Mouse (Mus musculus) mouse embryonic stem cell (cell line): ENCODE results near the gene Stat3.

Experiments
- in situ Hi-C, 2 experiments: fragments of 300-500 bp; cut with MboI; formaldehyde crosslinking; loops; 1 replicate in 1 of 2; 3 replicates in 1 of 2; pipeline ENCODE4 v1.14.3; 2019 to 2020; ENCODE audit warnings: low sequenced_read_pairs in 2 of 2, low pct_unique_long_range_greater_than_20kb in 1 of 2, mixed read lengths in 1 of 2; ENCODE audit not compliant: unreplicated experiment in 1 of 2

The Stat3 gene

DNA sequence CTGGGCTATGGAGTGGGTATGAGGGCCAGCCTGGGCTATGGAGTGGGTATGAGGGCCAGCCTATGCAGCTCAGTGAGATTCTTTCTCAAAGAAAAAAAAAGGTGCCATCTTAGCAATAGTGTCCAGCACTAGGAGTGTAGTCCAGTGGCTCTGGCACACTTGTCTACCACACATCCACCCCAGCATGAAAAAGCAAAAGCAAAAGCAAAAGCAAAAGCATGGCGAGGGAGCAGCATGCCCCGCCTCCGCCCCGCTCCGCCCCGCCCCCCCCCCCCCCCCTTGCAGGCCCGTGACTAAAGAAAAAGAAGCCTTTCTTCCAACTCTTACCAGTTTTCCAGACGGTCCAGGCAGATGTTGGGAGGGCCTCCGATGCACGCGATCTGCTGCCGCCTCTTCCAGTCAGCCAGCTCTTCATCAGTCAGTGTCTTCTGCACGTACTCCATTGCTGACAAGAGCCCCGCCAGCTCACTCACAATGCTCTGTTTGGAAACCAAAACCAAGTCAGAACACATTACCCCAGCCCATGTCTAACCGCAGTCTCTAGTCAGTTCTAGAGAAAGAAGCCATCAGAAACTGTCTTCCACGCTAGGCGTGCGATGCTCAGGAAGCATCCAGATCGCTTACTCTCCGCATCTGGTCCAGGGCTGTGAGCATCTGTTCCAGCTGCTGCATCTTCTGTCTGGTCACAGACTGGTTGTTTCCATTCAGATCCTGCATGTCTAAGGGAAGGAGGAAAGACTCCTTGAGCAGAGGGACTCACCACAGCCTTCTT lies 34.6 kb downstream of the Stat3 start:
- in situ Hi-C loops = no loop called here

DNA sequence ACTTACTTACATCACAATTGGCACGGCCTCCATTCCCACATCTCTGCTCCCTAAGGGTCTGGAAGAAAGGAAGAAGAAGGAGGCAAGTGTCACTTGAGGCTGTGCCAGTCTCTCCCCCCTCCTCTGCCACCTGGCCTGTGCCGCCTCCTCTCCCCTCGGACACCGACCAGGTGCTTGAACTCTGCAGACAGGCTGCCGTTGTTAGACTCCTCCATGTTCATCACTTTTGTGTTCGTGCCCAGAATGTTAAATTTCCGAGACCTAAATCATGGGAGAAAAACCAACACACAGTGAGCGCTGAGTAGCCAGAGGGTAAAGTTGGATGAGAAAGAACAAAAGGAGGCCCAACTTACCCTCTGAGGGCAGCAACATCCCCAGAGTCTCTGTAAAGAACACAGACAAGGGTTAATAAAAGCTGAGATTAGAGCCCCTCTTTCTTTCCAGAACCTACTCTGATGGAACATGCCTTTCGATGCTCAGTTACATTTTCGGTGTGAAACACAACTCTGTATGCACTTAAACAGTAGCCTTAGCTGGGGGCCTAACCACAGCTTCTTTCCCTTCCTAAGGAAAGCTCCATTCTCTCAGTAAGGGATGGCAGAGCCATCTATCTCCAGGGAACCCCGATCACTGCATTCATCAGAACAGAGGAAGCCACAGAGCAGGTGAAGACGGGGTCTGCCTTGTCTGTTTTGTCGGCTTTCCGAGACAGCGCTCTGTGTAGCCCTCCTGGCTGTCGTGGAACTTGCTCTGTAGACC lies 40.7 kb downstream of the Stat3 start:
- in situ Hi-C loops = no loop called here

DNA sequence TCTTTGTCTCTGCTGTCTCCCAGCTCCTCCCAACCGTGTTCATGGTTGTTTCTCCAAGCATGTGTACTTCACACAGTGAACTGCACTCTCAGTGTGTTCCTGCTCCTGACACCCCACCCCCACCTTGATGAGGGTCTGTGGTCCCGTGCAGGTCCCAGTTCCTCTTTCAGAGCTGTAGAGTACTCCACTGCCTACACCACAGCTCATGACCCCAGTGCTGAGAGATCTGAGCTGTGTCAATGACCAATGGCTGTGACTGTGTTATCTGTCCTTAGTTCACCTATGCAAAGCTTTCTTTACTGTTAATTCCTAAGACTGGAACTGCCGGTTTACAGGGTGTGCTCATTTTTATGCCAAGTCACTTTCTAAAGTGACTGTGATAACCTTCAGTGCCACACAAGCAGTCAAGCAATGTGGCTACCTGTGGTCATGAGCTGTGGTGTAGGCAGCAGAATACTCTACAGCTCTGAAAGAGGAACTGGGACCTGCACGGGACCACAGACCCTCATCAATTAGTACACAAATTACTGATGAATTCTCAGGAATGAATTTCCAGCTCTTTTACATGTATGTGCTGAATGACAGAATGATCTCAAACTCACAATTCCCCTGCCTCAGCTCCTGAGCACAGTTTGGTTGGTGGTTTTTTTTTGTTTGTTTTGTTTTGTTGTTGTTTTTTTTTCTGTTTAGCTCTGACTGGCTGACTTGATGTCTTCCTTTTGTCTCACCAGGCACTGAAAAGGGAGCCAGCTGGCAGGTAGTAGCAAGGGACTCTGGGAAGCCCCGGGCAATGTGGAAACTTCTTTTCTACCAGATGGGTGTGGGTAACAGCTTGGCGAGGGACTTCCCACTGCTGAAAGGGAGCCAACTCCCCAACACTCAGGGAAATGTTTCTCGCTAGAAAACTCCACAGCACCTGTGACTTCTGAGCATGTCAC lies 41.8 kb downstream of the Stat3 start:
- in situ Hi-C loops = no loop called here

DNA sequence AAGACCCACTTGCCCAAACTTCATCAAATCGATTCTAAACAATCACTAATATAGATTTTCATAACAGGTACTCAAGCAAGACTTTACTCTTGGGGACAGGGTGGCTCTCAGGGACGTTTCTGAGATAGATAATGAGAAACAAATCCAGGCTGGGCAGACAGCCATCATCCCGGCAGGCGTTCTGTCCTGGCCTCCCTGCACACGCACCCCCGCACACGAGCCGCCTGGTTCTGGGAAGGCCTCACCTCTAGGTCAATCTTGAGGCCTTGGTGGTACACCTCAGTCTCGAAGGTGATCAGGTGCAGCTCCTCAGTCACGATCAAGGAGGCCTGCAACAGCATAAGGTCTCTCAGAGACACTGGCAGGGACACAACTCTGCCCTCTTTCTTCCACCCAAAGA lies 43.3 kb downstream of the Stat3 start:
- in situ Hi-C loops = no loop called here

DNA sequence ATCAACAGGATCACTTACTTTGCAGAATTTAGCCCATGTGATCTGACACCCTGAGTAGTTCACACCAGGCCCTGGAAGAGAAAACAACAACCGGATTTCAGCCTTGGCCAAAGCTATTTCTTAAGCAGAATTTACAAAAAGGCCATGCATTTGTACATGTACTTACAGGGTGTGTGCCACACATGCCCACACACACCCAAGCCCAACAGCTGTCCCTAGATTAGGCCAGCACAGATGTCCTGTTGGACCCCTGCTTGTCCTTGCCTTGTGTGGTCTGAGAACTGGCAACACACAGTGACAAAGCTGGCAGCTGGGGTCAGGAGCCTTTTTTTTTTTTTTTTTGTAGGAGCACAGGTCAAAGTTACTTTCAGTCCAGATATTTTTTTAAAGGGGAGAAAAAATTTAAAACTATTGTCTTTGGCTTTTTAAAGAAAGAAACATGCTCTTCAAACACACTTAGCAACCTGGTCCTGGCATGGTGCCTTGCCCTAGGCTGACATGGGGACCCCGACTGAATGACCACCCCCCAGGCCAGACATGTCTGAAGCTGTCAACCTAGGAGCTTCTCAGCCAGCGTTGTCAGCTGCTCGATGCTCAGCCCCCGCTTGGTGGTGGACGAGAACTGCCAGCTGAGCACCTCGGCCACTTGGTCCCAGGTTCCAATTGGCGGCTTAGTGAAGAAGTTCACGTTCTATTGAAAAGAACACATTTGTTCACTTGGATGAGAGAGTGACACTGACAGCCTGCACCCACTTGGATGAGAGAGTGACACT lies 45.0 kb downstream of the Stat3 start:
- in situ Hi-C loops = no loop called here

DNA sequence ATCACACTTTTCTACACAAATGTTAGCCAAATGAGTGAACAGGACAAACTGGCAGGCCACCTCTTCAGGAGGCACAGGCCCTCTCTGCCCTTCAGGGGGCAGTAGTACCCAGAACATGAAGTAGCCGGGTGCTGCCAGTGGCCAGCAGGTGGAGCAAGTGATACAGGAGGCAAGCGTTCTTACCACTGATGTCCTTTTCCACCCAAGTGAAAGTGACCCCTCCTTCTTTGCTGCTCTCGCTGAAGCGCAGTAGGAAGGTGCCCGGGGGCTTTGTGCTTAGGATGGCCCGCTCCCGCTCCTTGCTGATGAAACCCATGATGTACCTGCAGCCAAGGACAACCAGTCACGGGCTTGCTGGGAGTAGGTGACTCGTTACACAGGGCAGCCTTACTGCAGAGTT lies 45.9 kb downstream of the Stat3 start:
- in situ Hi-C loops = no loop called here

DNA sequence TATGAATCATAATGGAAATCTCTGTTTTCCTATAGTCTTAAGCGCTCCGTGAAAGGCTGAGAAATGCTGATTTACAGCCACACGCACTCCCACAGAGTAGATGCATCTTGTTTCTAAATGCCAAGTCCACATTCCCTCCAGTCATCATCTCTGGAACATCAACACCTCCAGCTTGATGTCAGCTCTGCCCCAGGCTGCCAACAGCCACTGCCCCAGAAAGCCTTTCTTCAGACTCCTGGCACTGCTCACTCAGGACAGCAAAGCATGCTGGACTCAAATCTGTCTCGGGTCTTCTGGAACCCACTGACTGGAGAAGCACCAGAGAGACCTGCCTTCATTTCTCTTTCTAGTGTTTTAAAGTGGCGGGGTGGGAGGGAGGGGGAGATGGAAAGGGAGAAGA lies 46.9 kb downstream of the Stat3 start:
- in situ Hi-C loops = no loop called here

DNA sequence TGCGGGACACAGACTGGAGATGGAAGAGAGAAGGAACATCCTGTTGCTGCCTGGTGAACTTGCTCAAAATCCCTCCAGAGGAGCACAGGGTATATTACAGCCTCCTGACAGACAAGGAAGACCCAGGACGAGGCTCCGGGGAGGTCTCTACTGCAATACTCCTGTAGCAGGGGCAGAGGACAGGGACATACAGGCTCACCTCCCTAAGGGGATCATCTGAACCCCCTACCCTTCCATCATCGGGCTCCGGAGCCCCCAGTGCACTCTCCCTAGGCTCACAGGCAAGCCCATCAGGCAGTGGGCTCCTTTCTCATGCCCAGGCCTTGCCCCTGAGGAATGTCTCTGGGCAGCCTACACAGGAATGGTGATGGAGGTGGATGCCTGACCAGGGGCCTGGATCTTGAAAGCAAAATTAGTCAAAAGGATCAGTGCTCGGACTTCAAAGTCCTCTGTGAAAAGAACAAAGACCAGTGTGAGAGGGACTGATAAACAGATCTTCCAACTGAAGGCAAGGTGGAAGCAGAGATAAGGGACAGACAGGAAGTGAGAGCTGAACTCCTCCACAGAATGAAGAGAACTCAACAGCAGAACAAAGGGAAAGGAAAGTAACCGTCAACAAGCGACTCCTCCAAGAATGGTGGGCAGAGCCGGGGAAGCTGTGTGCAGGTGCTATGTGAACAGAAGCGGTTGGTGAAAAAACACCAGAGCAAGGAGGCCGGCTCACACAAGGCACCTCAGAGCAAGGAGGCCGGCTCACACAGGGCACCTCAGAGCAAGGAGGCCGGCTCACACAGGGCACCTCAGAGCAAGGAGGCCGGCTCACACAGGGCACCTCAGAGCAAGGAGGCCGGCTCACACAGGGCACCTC lies 47.9 kb downstream of the Stat3 start:
- in situ Hi-C loops = no loop called here

DNA sequence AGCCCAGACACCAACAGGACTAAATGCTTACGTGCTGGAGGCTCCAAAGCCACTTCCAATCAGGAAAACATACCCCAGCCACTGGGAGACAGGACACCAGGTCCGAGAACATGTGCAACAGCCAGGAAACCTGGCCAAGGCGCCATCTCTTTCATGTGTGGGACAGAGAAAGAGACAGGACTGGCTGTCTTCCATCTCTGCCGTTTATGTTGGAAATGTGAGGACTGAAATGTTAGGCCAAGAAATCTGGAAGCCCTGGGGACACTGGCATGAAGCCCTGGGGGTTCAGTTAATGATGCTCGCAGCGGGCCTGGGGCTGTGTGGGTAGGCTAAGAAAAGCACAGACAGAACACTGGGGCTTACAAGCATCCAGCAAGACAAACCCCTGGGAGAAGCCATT lies 48.9 kb downstream of the Stat3 start:
- in situ Hi-C loops = no loop called here

DNA sequence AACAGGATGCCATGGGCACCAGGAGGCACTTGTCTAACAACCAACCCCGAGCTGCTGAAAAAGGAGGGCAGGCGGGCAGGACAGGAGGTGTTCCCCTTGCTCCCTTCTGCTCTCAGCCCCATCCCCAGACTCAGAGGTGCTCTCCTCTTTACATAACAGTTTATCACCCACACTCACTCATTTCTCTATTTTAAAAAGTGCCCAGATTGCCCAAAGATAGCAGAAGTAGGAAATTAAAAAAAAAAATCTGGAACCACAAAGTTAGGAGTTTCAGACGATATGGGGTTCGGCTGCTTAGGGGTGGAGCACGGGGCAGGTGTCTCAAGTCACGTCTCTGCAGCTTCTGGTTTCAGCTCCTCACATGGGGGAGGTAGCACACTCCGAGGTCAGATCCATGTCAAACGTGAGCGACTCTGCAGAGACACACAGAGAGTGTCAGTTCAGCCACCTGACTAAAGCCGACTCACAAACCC lies 51.0 kb downstream of the Stat3 start:
- in situ Hi-C loops = no loop called here

DNA sequence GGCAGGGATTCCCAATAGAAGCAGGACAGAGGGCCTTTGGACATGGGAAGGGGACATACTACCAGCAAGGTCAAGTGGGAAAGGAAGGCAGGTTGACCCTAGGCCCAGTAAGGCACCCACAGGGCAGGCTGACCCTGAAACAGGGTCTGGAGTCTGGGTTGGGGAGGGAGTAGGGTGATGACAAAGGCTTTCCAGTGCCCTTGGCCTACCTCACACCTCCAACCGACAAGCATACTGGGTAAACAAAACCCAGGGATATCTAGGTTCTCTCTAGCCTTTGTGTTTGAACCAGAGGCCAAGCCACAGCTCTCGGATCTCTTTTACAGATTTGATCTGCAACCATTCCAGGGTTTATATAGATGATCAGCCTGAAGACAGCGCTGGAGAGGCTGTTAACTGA lies 51.6 kb downstream of the Stat3 start:
- in situ Hi-C loops = no loop called here

DNA sequence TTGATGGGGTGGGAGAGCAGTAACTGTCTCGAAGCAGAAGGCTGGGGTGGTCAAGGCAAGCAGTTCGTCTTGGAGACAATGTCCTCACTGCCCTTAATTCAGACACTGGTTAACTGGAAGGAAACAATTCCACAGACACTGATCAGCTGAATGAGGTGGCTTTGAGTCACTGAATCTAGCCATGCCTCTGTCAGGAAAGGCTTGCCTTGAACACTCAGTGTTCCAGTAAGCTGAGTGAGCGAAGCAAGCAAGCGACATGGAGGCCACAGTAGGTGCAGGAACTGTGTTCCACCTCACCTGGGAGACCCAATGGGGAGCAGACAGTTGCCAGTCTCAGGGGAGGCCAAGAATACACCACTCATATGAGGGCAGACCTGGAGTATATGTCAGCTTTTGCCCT lies 52.1 kb downstream of the Stat3 start:
- in situ Hi-C loops = no loop called here

DNA sequence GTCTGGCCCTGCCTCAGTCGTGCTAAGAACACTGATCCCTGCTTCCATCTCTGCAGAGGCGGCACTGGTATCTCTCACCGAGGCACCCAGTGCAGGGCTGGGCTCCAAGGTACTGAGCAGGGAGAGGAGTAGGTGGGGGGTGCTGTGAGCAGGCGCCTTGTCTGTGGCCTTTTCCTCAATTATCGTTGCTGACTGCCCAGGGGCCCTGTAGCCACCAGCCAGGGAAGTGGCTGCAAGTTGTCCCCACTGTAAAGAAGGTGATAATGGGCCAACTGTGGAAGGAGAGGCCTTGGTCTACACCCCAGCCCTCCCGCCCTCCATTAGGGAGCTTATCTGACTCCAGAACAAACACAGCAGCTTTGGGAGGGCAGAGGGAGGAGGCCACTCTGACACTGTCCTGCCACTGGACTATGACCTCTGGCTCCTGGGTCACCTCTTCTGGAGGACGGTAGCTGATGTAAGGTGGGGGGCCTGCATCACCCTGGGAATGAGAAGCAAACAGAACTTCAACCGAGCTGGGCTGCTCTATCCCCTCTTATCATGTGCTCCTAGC lies 53.1 kb downstream of the Stat3 start:
- in situ Hi-C loops = no loop called here

DNA sequence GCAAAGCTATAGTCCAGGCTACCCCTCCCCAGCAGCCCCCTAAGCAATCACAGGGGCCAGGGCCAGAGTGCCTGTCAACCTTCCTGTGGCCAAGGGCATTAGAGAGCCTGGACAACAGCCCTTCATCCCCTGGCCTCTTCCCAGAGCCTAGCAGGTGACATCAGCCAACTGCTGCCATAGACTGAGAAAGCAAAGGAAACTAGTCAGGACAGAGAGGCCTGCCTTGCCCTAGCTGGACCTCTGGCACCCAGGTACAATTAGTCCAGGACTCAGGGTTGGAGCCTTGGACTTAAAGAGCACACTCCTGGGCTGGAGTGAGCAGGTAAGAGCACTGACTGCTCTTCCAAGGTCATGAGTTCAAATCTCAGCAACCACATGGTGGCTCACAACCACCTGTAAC lies 53.9 kb downstream of the Stat3 start:
- in situ Hi-C loops = no loop called here

DNA sequence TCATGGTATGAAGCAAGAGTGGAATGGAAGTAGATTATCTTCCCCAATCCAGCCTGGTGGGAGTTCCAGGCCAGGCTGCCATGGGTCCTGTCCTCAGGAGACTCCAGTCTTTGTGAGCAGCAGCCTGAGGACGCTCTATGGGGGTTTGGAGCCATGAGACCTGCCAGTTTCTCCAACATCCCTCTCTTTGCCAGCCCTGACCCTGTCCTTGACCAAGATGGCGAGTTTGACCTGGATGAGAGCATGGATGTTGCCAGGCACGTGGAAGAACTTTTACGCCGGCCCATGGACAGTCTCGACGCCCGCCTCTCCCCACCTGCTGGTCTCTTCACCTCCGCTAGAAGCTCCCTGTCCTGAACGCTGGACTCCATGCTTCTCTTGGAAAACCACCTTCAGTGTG lies 55.7 kb downstream of the Stat3 start:
- in situ Hi-C loops = no loop called here

DNA sequence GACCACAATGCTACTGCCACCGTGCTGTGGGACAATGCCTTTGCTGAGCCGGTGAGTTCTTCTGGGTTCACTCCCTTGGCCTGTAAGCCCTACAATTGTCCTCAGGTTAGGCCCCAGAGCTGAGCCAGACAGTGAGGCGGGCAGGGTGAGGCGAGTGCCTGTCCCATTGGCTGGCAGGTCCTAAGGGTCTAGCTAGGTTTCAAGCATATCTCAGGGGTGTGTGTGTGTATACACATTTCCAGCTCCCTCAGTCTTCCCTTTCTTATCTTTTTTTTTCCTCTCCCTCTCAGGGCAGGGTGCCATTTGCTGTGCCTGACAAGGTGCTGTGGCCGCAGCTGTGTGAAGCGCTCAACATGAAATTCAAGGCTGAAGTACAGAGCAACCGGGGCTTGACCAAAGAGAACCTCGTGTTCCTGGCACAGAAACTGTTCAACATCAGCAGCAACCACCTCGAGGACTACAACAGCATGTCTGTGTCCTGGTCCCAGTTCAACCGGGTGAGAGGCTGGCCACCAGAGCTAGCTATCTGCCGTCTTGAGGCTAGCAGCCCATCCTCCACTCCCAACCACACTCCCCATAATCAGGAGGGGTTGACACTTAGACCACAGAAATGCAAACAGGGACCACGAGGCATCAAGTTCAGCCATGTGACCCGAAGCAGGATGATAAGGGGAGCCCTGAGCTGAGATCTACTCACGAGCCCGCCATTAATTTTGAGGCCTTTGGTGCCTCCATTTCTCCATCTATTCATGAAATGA lies 59.8 kb downstream of the Stat3 start:
- in situ Hi-C loops = no loop called here

DNA sequence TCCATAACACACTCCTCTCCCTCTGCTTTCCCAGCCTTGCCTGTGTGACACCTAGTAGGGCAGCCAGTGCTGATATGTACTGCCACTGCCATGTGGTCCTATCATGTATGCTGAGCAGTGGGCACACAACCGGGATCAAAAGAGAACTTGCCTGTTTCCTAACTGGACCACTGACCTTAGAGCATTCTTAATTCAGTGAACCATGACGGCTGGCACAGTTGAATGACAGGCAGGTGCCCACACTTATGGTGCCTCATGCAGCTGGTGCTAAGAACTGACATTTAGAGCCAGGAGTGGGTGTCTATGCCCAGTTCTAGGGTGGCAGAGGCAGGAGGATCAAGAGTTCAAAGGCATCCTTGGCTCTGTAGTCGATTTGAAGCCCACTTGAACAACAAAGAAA lies 63.6 kb downstream of the Stat3 start:
- in situ Hi-C loops = no loop called here
